Mouse (Mus musculus) MEL-GATA-1-ER (cell line): Measurements from ENCODE around the gene Trpc3.
"Not testable (repeated sequence)": the region's sequence is repeated elsewhere in the genome, so short reads cannot be mapped to it uniquely, and the experiment has no call there.

Source experiments
- DNase-seq: peaks from one replicate; pipeline ENCODE4 v3.0.0-alpha.2; 2012; ENCODE audit warnings: low read depth; ENCODE audit errors: extremely low read depth

Gene Trpc3

DNA sequence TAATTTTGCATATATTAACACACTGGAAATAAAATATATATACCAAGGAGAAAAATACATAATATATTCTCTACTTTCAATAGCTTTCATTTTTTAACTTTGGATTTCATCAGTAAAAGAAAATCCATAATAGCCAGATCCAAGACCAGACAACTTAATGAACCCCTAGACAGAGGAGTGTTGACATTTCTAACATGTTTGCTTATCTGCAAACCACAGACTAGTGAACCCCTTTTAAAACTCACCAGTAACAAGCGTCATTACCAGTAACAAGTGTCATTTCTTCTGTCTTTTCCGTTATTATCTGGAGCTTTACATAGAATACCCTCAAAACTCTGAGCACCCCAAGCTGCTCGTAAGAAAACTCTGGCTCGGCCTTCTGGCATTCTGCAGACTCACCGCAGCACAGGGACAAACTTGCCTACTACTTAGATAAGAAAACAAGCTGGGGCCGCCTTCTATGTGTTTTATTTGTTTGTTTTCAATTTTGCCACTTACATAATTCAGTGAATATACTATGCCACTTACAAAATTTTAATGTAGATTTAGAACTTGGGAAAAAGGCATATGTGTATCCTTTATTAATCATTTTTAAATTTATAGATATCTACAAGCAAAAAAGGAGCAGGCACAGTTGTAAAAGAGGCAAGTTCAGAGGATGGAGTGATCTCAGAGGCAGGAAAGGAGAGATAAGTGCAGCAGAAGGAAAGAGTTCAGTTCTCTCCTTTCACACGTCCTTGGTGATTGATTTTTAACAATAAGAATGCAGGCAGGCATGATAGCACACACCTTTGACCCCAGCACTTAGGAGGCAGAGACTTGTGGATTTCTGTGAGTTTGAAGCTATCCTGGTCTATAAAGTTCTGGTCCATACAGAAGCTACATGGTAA is 83.8 kb downstream of the Trpc3 start:
- DNase-seq = peak; percentile 55

DNA sequence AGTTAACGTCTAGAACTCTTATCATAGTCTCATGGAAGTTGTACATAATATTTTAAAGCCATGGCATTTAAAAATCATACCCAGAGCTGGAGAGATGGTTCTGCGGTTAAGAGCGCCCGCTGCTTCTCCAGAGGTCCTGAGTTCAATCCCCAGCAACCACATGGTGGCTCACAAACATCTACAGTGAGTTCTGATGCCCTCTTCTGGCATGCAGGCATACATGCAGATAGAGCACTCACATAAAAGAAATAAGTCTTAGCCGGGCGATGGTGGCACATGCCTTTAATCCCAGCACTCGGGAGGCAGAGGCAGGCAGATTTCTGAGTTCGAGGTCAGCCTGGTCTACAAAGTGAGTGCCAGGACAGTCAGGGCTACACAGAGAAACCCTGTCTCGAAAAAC is 90.2 kb downstream of the Trpc3 start:
- DNase-seq = not testable (repeated sequence)

DNA sequence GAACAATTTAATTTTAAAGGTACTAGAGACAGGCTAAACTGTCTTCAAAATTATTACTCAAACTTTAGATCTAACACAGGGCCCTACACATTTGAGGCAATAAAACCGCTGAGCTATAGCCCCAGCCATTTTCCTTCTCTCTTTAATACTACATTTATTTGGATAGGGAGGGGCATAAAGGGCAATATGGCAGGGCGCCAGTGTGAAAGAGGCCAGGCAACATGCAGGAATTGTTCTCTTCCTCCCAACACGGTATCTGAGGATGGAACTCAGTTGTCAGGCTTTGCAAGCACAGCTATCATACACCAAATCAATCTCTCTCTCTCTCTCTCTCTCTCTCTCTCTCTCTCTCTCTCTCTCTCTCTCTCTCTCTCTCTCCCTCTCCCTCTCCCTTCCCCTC is 91.2 kb downstream of the Trpc3 start:
- no peak for DNase-seq

DNA sequence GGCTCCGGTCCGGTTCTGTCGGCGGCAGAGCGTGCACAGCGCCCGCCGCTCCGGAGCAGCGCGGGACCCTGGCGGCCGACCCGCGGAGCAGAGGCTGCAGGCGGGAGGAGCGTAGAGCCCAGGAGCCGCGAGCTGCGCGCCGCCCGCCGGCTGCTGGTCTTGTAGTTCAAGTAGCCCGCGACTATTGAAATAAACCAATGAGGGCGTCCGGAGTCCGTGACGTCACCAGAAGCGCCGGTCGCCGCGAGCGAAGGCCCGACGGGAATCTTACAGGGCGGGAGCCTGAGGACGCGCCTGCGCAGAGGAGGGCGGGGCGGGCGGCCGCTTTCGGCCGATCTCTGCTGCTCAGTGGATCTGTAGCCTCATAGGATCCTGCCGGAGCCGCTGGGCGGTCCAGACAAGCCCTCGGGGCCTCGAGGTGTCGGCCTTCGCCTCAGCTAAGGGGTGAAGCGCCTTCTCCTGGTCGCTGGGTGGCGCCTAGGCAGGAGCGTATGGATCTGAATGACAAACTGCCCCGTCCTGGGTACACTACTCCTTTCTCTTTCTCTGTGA is 118.1 kb downstream of the Trpc3 start, which contains the start of gene Ccna2:
Gene Ccna2, minus strand, starts transcription at position 324 of the 552 bp plus-strand sequence.
- peak; percentile 96 for DNase-seq

DNA sequence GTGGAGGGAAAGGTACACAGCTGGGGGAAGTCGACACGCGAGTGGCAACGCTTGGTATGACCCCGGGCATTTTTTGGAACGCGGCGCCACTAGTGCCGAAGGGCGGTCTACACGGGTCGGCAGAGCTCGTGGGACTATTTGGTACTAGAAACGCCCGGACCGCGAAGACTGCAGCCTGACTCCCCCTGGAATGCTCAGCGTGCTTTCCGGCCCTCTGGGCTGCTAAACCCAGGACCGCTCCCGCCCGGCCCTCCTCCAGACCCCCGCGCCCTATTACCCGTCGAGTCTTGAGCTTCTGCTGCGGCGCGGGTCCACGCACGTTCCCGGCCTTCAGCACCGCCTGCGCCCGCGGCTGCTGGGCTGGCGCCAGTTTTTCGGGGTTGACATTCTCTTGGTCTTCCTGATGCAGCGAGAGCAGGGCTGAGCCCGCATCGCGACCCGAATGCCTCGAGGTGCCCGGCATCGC is 118.6 kb downstream of the Trpc3 start:
- no peak for DNase-seq
